Mouse (Mus musculus): ENCODE data around the gene Gata5. TPM values are rescaled to one million over a fixed set of nuclear protein-coding genes. Genes with fewer than 3 reads are reported as not detected.

Gene Gata5
- polyA plus RNA-seq, 1 experiment: 1.2 TPM

DNA sequence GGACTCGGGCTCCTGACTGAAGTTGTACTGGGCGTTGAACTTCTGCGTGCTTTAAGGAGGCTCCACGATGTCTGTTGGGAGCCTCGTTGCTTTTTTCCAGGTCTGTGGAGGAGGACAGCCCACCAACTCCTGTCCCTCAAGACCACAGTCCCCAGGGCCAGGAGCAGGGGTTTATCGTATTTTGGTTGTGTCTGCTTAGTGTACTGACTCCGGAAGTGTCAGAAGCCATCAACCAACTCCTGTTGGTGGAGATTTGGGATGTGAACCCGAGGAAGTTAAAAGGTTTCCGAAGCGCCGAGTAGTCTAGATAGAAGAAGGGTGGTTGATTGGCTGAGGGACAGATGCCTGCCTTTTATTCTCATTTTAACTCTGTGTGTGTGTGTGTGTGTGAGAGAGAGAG lies 5.4 kb upstream of the Gata5 start:
- Histone ChIP-seq H3K27ac (ENCODE audit: insufficient read depth, low read depth, low read length) (no peak overlapping the region), H3K27me3 (replicated peaks; ENCODE audit: control insufficient read depth, insufficient read depth, low read length) (no peaks in the 10 kb centered on the region), H3K36me3 (ENCODE audit: control insufficient read depth, insufficient read depth, low read length) (no peaks in the 10 kb centered on the region), H3K4me1 (ENCODE audit: control insufficient read depth, insufficient read depth, low read length) (0 out of 2 replicates have a peak, but pooled peaks cover under 1% of the 10 kb centered on the region), H3K4me3 (ENCODE audit: insufficient read depth, low read depth, low read length) (no peak overlapping the region)
- 55% methylated on average over 11 of the region's 11 CpGs for WGBS
- DNase-seq: no peak
- TF ChIP-seq CTCF (conservative IDR thresholded peaks at IDR 0.05; ENCODE audit: insufficient read depth, insufficient read length, low read depth, low read length): no peak
- TF ChIP-seq POLR2A (IDR thresholded peaks at IDR 0.05; ENCODE audit: low read depth, low read length): no peak

GRCm38 (mm10) chr2:180333778-180334550 lies 535 bp downstream of the Gata5 start:
- DNase-seq: peak; percentile 12
- WGBS: 3% methylated on average over 69 of the region's 69 CpGs

GRCm38 (mm10) chr2:180329466-180329865 lies 5.0 kb downstream of the Gata5 start:
- TF ChIP-seq POLR2A (IDR thresholded peaks at IDR 0.05; ENCODE audit: low read depth, low read length) (no peak), CTCF (conservative IDR thresholded peaks at IDR 0.05; ENCODE audit: insufficient read depth, insufficient read length, low read depth, low read length) (no peak)
- H3K4me1 ChIP-seq (ENCODE audit: control insufficient read depth, insufficient read depth, low read length): no peaks in the 10 kb centered on the region; the same call in 1 of the 2 replicates
- DNase-seq: no peak
- H3K36me3 ChIP-seq (ENCODE audit: control insufficient read depth, insufficient read depth, low read length): no peaks in the 10 kb centered on the region
- no peak overlapping the region for H3K4me3 ChIP-seq (ENCODE audit: insufficient read depth, low read depth, low read length)
- peaks cover 3% of the 10 kb centered on the region for H3K27me3 ChIP-seq (replicated peaks; ENCODE audit: control insufficient read depth, insufficient read depth, low read length)
- no peak overlapping the region for H3K27ac ChIP-seq (ENCODE audit: insufficient read depth, low read depth, low read length)
- 93% methylated on average over 1 of the region's 1 CpGs for WGBS

More at GRCm38 (mm10) chr2:180333778-180334550, 535 bp downstream of the Gata5 start:
- Histone ChIP-seq H3K4me1 (ENCODE audit: control insufficient read depth, insufficient read depth, low read length) (peaks cover 4% of the 10 kb centered on the region; the same call in 1 of the 2 replicates), H3K36me3 (ENCODE audit: control insufficient read depth, insufficient read depth, low read length) (no peaks in the 10 kb centered on the region), H3K27ac (ENCODE audit: insufficient read depth, low read depth, low read length) (no peak overlapping the region), H3K27me3 (replicated peaks; ENCODE audit: control insufficient read depth, insufficient read depth, low read length) (peaks cover 7% of the 10 kb centered on the region), H3K4me3 (ENCODE audit: insufficient read depth, low read depth, low read length) (peak overlapping the region; percentile 30)
- TF ChIP-seq POLR2A (IDR thresholded peaks at IDR 0.05; ENCODE audit: low read depth, low read length): no peak
- no peak for TF ChIP-seq CTCF (conservative IDR thresholded peaks at IDR 0.05; ENCODE audit: insufficient read depth, insufficient read length, low read depth, low read length)

DNA sequence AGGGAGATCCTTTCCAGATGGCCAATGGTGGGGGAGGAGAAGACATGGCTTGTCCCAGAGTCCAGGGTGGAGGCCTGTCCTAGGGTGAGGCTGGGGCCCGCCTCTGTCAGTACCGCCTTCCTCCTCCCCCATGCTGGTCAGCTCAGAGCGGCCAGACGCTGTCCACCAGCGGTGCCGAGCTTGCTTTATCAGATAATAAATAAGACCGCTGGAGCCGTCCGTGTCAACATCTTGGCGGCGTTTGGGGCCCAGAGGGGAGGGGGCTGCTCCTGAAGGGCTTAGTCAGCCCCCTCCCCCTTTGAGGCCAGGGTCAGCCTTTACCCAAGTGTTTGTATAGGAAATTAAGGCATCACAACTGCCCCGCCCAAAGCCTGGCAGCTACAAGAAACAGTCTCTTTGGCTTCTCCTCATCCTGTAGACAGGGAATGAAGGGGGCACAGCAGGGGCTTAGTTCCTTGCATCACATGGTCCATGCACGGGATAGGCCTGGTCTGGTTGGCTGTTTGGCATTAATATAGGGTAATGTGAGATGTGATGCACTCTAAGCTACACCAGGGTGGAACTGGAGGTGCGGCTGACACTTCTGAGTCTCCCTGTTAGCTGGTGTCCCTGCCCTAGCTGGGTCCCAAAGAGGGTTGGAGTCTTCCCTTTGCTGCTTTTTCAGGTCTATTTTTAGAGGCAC lies 11.7 kb downstream of the Gata5 start:
- no peak overlapping the region for H3K27ac ChIP-seq (ENCODE audit: insufficient read depth, low read depth, low read length)
- H3K4me3 ChIP-seq (ENCODE audit: insufficient read depth, low read depth, low read length): no peak overlapping the region
- no peaks in the 10 kb centered on the region for H3K4me1 ChIP-seq (ENCODE audit: control insufficient read depth, insufficient read depth, low read length)
- H3K36me3 ChIP-seq (ENCODE audit: control insufficient read depth, insufficient read depth, low read length): no peaks in the 10 kb centered on the region
- H3K27me3 ChIP-seq (replicated peaks; ENCODE audit: control insufficient read depth, insufficient read depth, low read length): no peaks in the 10 kb centered on the region
- WGBS: 28% methylated on average over 14 of the region's 14 CpGs
- DNase-seq: no peak
- TF ChIP-seq POLR2A (IDR thresholded peaks at IDR 0.05; ENCODE audit: low read depth, low read length): no peak
- TF ChIP-seq CTCF (conservative IDR thresholded peaks at IDR 0.05; ENCODE audit: insufficient read depth, insufficient read length, low read depth, low read length): no peak

DNA sequence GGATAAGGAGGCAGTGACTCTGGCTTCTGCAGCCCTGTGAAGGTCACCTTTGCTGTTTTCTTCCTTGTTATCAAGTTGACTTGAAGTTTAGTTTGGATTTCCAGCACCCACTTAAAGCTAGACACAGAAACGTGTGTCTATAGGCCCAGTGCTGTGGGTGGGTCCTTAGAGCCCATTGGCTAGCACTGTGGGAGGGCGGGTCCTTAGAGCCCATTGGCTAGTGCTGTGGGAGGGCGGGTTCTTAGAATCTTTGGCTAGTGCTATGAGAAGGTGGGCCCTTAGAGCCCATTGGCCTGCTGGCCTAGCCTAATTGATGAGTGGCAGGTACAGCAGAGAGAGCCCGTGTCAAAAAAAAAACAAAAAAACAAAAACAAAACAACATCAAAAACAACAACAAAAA lies 14.3 kb downstream of the Gata5 start:
- H3K27me3 ChIP-seq (replicated peaks; ENCODE audit: control insufficient read depth, insufficient read depth, low read length): no peaks in the 10 kb centered on the region
- no peaks in the 10 kb centered on the region for H3K4me1 ChIP-seq (ENCODE audit: control insufficient read depth, insufficient read depth, low read length)
- H3K36me3 ChIP-seq (ENCODE audit: control insufficient read depth, insufficient read depth, low read length): no peaks in the 10 kb centered on the region
- DNase-seq: no peak
- TF ChIP-seq POLR2A (IDR thresholded peaks at IDR 0.05; ENCODE audit: low read depth, low read length) (no peak), CTCF (conservative IDR thresholded peaks at IDR 0.05; ENCODE audit: insufficient read depth, insufficient read length, low read depth, low read length) (no peak)
- 84% methylated on average over 4 of the region's 4 CpGs for WGBS
- no peak overlapping the region for H3K27ac ChIP-seq (ENCODE audit: insufficient read depth, low read depth, low read length)
- no peak overlapping the region for H3K4me3 ChIP-seq (ENCODE audit: insufficient read depth, low read depth, low read length)

- Histone ChIP-seq H3K27ac (ENCODE audit: insufficient read depth, low read depth, low read length) (no peak overlapping the region), H3K27me3 (replicated peaks; ENCODE audit: control insufficient read depth, insufficient read depth, low read length) (no peaks in the 10 kb centered on the region), H3K4me3 (ENCODE audit: insufficient read depth, low read depth, low read length) (no peak overlapping the region), H3K36me3 (ENCODE audit: control insufficient read depth, insufficient read depth, low read length) (no peaks in the 10 kb centered on the region), H3K4me1 (ENCODE audit: control insufficient read depth, insufficient read depth, low read length) (no peaks in the 10 kb centered on the region)
- TF ChIP-seq POLR2A (IDR thresholded peaks at IDR 0.05; ENCODE audit: low read depth, low read length) (no peak), CTCF (conservative IDR thresholded peaks at IDR 0.05; ENCODE audit: insufficient read depth, insufficient read length, low read depth, low read length) (no peak)
- DNase-seq: peak; percentile 4
- 69% methylated on average over 7 of the region's 7 CpGs for WGBS
Measured at GRCm38 (mm10) chr2:180317591-180317990, 16.9 kb downstream of the Gata5 start.

DNA sequence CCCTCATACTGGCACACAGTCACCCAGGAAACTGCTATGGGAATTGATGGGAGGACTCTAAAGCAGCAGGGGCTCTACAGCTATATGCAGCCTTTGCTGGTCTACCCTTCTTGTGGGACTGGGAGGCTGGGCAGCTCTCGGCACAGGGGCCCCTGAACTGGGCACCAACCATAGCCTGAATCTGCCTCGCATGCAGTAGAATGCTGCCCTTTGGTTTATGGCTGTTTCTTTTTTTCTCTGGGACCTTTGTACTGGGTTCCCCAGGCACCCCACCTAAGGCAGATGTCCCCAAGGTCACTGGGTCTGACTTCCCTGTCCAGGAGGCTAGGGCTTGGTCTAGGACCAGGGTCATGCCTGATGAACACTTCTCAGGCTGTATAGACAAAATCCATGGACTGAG lies 20.2 kb downstream of the Gata5 start:
- Histone ChIP-seq H3K4me1 (ENCODE audit: control insufficient read depth, insufficient read depth, low read length) (no peaks in the 10 kb centered on the region), H3K4me3 (ENCODE audit: insufficient read depth, low read depth, low read length) (no peak overlapping the region), H3K36me3 (ENCODE audit: control insufficient read depth, insufficient read depth, low read length) (no peaks in the 10 kb centered on the region), H3K27me3 (replicated peaks; ENCODE audit: control insufficient read depth, insufficient read depth, low read length) (no peaks in the 10 kb centered on the region), H3K27ac (ENCODE audit: insufficient read depth, low read depth, low read length) (no peak overlapping the region)
- no peak for DNase-seq
- TF ChIP-seq POLR2A (IDR thresholded peaks at IDR 0.05; ENCODE audit: low read depth, low read length): no peak
- TF ChIP-seq CTCF (conservative IDR thresholded peaks at IDR 0.05; ENCODE audit: insufficient read depth, insufficient read length, low read depth, low read length): no peak
- 76% methylated on average over 2 of the region's 2 CpGs for WGBS

Data from kidney, adult 2 months (tissue).